Mouse (Mus musculus) CH12.LX (cell line): ENCODE measurements around the gene Golm1. TPM values are rescaled to one million over a fixed set of nuclear protein-coding genes. Genes with fewer than 3 reads are reported as not detected.
A peak's percentile ranks its signal among the peaks of the same experiment; 100 is the strongest.

ENCODE experiments used
- DNase-seq: peaks from one replicate; pipeline ENCODE4 v3.0.0-alpha.2; 2013; ENCODE audit errors: extremely low read depth
- H3K27ac ChIP-seq: 2 replicates; pipeline ENCODE4 v1.5.1; 2012; ENCODE audit warnings: low read depth, mild to moderate bottlenecking, control low read depth, moderate library complexity; ENCODE audit not compliant: insufficient read depth
- H3K27me3 ChIP-seq: replicated peaks from 2 replicates; pipeline ENCODE3; 2012; ENCODE audit warnings: inconsistent platforms
- H3K36me3 ChIP-seq, 2 experiments: replicated peaks in 1 of 2; 2 replicates each; pipeline versions ENCODE3 to v1.6.1; 2012; ENCODE audit warnings: inconsistent platforms in 1 of 2, low read length in 1 of 2, mild to moderate bottlenecking in 1 of 2, mixed read lengths in 1 of 2, moderate library complexity in 1 of 2; ENCODE audit not compliant: control insufficient read depth in 1 of 2, insufficient read depth in 1 of 2
- H3K4me1 ChIP-seq, 2 experiments: 2 replicates each; pipeline ENCODE4 v1.6.1; 2012; ENCODE audit warnings: inconsistent platforms in 1 of 2, moderate library complexity in 1 of 2; ENCODE audit not compliant: insufficient read depth in 2 of 2, control insufficient read depth in 1 of 2
- H3K4me2 ChIP-seq: 2 replicates; pipeline ENCODE4 v1.6.1; 2012; ENCODE audit warnings: low read depth, mild to moderate bottlenecking, control low read depth; ENCODE audit not compliant: poor library complexity, insufficient read depth, severe bottlenecking
- H3K4me3 ChIP-seq, 3 experiments: fragments of 150-350 bp in 1 of 3; sonication (generic) in 1 of 3; replicated peaks in 1 of 3; 2 replicates each; pipeline versions ENCODE3 to v1.5.1; 2011 to 2012; ENCODE audit warnings: low read depth in 2 of 3, low read length in 2 of 3, mild to moderate bottlenecking in 2 of 3, moderate library complexity in 2 of 3, control low read depth in 1 of 3, improper control_type of control experiment in 1 of 3, inconsistent platforms in 1 of 3, mixed read lengths in 1 of 3; ENCODE audit not compliant: poor library complexity in 1 of 3
- H3K79me2 ChIP-seq: replicated peaks from 2 replicates; pipeline ENCODE4 v1.6.1; 2012; ENCODE audit warnings: mild to moderate bottlenecking, moderate library complexity; ENCODE audit not compliant: control insufficient read depth, poor library complexity, insufficient read depth, severe bottlenecking; ENCODE audit errors: extremely low read depth
- H3K9ac ChIP-seq: 2 replicates; pipeline ENCODE4 v1.6.1; 2012; ENCODE audit warnings: low read depth, mild to moderate bottlenecking, control low read depth, moderate library complexity; ENCODE audit not compliant: insufficient read depth
- H3K9me3 ChIP-seq: replicated peaks from 2 replicates; pipeline ENCODE3; 2012; ENCODE audit warnings: low read length, inconsistent platforms, mixed read lengths
- BHLHE40 ChIP-seq: IDR thresholded peaks from 2 replicates; pipeline ENCODE4 v1.6.1; 2011; ENCODE audit warnings: mild to moderate bottlenecking, low read depth, low read length, improper control_type of control experiment
- CHD1 ChIP-seq: IDR thresholded peaks from 2 replicates; pipeline ENCODE4 v1.6.1; 2012; ENCODE audit warnings: low read depth, low read length, improper control_type of control experiment, inconsistent platforms
- CTCF ChIP-seq, 2 experiments: IDR thresholded peaks in 1 of 2; conservative IDR thresholded peaks in 1 of 2; 2 replicates each; pipeline ENCODE4 v1.5.1; 2011 to 2012; ENCODE audit warnings: low read depth in 2 of 2, low read length in 2 of 2, improper control_type of control experiment in 1 of 2, inconsistent platforms in 1 of 2, mild to moderate bottlenecking in 1 of 2, moderate library complexity in 1 of 2
- E2F4 ChIP-seq: IDR thresholded peaks from 2 replicates; pipeline ENCODE4 v1.6.1; 2011; ENCODE audit warnings: low read depth, low read length, improper control_type of control experiment; ENCODE audit not compliant: insufficient replicate concordance
- ELF1 ChIP-seq: IDR thresholded peaks from 2 replicates; pipeline ENCODE4 v1.6.1; 2014; ENCODE audit warnings: low read depth, mild to moderate bottlenecking, inconsistent platforms, low read length, improper control_type of control experiment
- EP300 ChIP-seq: IDR thresholded peaks from 2 replicates; pipeline ENCODE4 v1.6.1; 2011; ENCODE audit warnings: low read length, improper control_type of control experiment
- HCFC1 ChIP-seq: IDR thresholded peaks from 2 replicates; pipeline ENCODE4 v1.6.1; 2012; ENCODE audit warnings: low read depth, mild to moderate bottlenecking, inconsistent platforms, low read length, improper control_type of control experiment
- JUN ChIP-seq: IDR thresholded peaks from 2 replicates; pipeline ENCODE4 v1.6.1; 2011; ENCODE audit warnings: low read depth, mild to moderate bottlenecking, low read length, improper control_type of control experiment, moderate library complexity; ENCODE audit not compliant: insufficient read depth
- JUND ChIP-seq: conservative IDR thresholded peaks from 2 replicates; pipeline ENCODE4 v1.6.1; 2011; ENCODE audit warnings: low read depth, low read length, improper control_type of control experiment
- MAFK ChIP-seq: IDR thresholded peaks from 2 replicates; pipeline ENCODE4 v1.6.1; 2011; ENCODE audit warnings: low read length, improper control_type of control experiment; ENCODE audit not compliant: insufficient replicate concordance
- MXI1 ChIP-seq: IDR thresholded peaks from 2 replicates; pipeline ENCODE4 v1.6.1; 2011; ENCODE audit warnings: mild to moderate bottlenecking, low read depth, low read length, improper control_type of control experiment
- MYC ChIP-seq: IDR thresholded peaks from 2 replicates; pipeline ENCODE4 v1.6.1; 2011; ENCODE audit warnings: low read depth, mild to moderate bottlenecking, improper control_type of control experiment, low read length
- NRF1 ChIP-seq: IDR thresholded peaks from 2 replicates; pipeline ENCODE4 v1.6.1; 2014; ENCODE audit warnings: low read depth, mild to moderate bottlenecking, inconsistent platforms, low read length, improper control_type of control experiment, moderate library complexity
- POLR2A ChIP-seq: IDR thresholded peaks from 2 replicates; pipeline ENCODE4 v1.6.1; 2011; ENCODE audit warnings: low read depth, mild to moderate bottlenecking, improper control_type of control experiment, low read length
- RAD21 ChIP-seq: IDR thresholded peaks from 2 replicates; pipeline ENCODE4 v1.6.1; 2011; ENCODE audit warnings: low read depth, mild to moderate bottlenecking, low read length, improper control_type of control experiment, moderate library complexity
- SMC3 ChIP-seq: IDR thresholded peaks from 2 replicates; pipeline ENCODE4 v1.6.1; 2011; ENCODE audit warnings: low read depth, low read length, improper control_type of control experiment
- TBP ChIP-seq: conservative IDR thresholded peaks from 2 replicates; pipeline ENCODE4 v1.6.1; 2011; ENCODE audit warnings: low read depth, low read length, improper control_type of control experiment
- TCF12 ChIP-seq: IDR thresholded peaks from 2 replicates; pipeline ENCODE4 v1.6.1; 2014; ENCODE audit warnings: low read depth, mild to moderate bottlenecking, inconsistent platforms, low read length, improper control_type of control experiment
- UBTF ChIP-seq: IDR thresholded peaks from 2 replicates; pipeline ENCODE4 v1.6.1; 2012; ENCODE audit warnings: low read depth, mild to moderate bottlenecking, inconsistent platforms, low read length, improper control_type of control experiment, moderate library complexity
- USF1 ChIP-seq: IDR thresholded peaks from 2 replicates; pipeline ENCODE4 v1.6.1; 2014; ENCODE audit warnings: low read depth, mild to moderate bottlenecking, inconsistent platforms, low read length, improper control_type of control experiment
- USF2 ChIP-seq: conservative IDR thresholded peaks from 2 replicates; pipeline ENCODE4 v1.6.1; 2011; ENCODE audit warnings: low read depth, low read length, improper control_type of control experiment
- ZMIZ1 ChIP-seq: IDR thresholded peaks from 2 replicates; pipeline ENCODE4 v1.6.1; 2012; ENCODE audit warnings: low read depth, mild to moderate bottlenecking, inconsistent platforms, low read length, improper control_type of control experiment
- ZNF384 ChIP-seq: IDR thresholded peaks from 2 replicates; pipeline ENCODE4 v1.6.1; 2012; ENCODE audit warnings: low read depth, low read length, improper control_type of control experiment, inconsistent platforms
- dilution Hi-C: fragments of 300-500 bp; cut with MboI; formaldehyde crosslinking; loops from 2 replicates; pipeline ENCODE4 v1.14.3; 2020; ENCODE audit warnings: low sequenced_read_pairs; ENCODE audit not compliant: extremely low pct_unique_long_range_greater_than_20kb, extremely low pct_ligation_motif_present
- in situ Hi-C: fragments of 300-500 bp; cut with MboI; formaldehyde crosslinking; loops from 3 replicates; pipeline ENCODE4 v1.14.3; 2019; ENCODE audit warnings: low sequenced_read_pairs, low pct_ligation_motif_present, low pct_unique_long_range_greater_than_20kb, mixed read lengths
- polyA plus RNA-seq: library from polyadenylated mRNA; unstranded; fragments of >175 nt; gene quantifications from 2 replicates; pipeline ENCODE4 v1.2.1, GENCODE M21; 2012; ENCODE audit warnings: low read depth; ENCODE audit not compliant: insufficient read length
- total RNA-seq, 2 experiments: library from RNA; depleted of rRNA; stranded (reverse); fragments of 300-350 nt in 1 of 2; fragments of >200 nt in 1 of 2; gene quantifications; 2 replicates each; pipeline ENCODE4 v1.2.3; 2012 to 2014

Golm1 gene
- total and polyA plus RNA-seq, 3 experiments: 14.3 to 18.9 (median 17.4) TPM

GRCm38 (mm10) chr13:59637800-59638199 lies 37.8 kb downstream of the Golm1 start:
- Histone ChIP-seq H3K27ac (no peak overlapping the region), H3K4me3 (no peak overlapping the region), H3K27me3 (no peaks in the 10 kb centered on the region), H3K4me1 (peaks cover 0 to 7% of the 10 kb centered on the region in 2 experiments; a peak in 1 of 4 replicates), H3K9me3 (no peaks in the 10 kb centered on the region), H3K4me2 (no peak overlapping the region), H3K9ac (no peak overlapping the region)
- DNase-seq: no peak
- TF ChIP-seq JUND: no peak
- TF ChIP-seq ELF1: no peak
- TF ChIP-seq TCF12: no peak
- TF ChIP-seq NRF1: no peak
- TF ChIP-seq, all 38 proteins: peak for 0
- no peaks in the 10 kb centered on the region for H3K79me2 ChIP-seq
- in situ Hi-C loops (no loop called here), dilution Hi-C loops (no loop called here)
- peaks cover 55 to 91% of the 10 kb centered on the region in 2 experiments for H3K36me3 ChIP-seq

GRCm38 (mm10) chr13:59634637-59635036 lies 41.0 kb downstream of the Golm1 start:
- Histone ChIP-seq H3K4me1 (peaks cover 0 to 7% of the 10 kb centered on the region in 2 experiments; a peak in 1 of 4 replicates), H3K36me3 (peaks cover 77 to 96% of the 10 kb centered on the region in 2 experiments), H3K4me3 (no peak overlapping the region), H3K27me3 (no peaks in the 10 kb centered on the region), H3K9me3 (no peaks in the 10 kb centered on the region), H3K79me2 (no peaks in the 10 kb centered on the region)
- dilution Hi-C loops (no loop called here), in situ Hi-C loops (no loop called here)
- TF ChIP-seq TBP (no peak), CHD1 (no peak), JUN (no peak), BHLHE40 (no peak), RAD21 (peak; percentile 54), ZNF384 (peak; percentile 97), MAFK (no peak), MYC (no peak), POLR2A (no peak), EP300 (no peak), UBTF (no peak), MXI1 (no peak), ZMIZ1 (no peak), TCF12 (no peak), CTCF (conservative IDR thresholded peaks at IDR 0.05 in 1 of 2, IDR thresholded peaks at IDR 0.05 in 1 of 2; ENCODE audit: low read depth in 2 of 2, low read length in 2 of 2) (peak in 1 of 2 experiments; percentile 66; a peak in 2 of 4 replicates), E2F4 (no peak), HCFC1 (no peak), USF1 (no peak), ELF1 (no peak), USF2 (no peak), SMC3 (peak; percentile 69)
- TF ChIP-seq, all 38 proteins: peak for 4
- peak; percentile 27 for DNase-seq
- Histone ChIP-seq H3K27ac (no peak overlapping the region), H3K9ac (no peak overlapping the region), H3K4me2 (no peak overlapping the region)
